Mouse (Mus musculus): Measurements from ENCODE around the gene Slc30a6. TPM values are rescaled to one million over a fixed set of nuclear protein-coding genes. Genes with fewer than 3 reads are reported as not detected.

Slc30a6 gene
- polyA plus RNA-seq, 1 experiment from 2014 or later, result 23.7 TPM

Other genes with a start within 250 kb of the Slc30a6 start
- gene Memo1, start 100.1 kb upstream of the Slc30a6 start, polyA plus RNA-seq (2015; fragmentation: Nextera tagmentation; extraction: Ambion mirVana), result 59.8 and 64.1 TPM in 2 replicates
- 156 and 195 TPM in 2 replicates for gene Dpy30, start 71.7 kb upstream of the Slc30a6 start, polyA plus RNA-seq (2015; fragmentation: Nextera tagmentation; extraction: Ambion mirVana)
- gene Spast, start 56.6 kb upstream of the Slc30a6 start, polyA plus RNA-seq (2015; fragmentation: Nextera tagmentation; extraction: Ambion mirVana), result 12.6 and 14.2 TPM in 2 replicates
- gene Nlrc4, start 63.5 kb downstream of the Slc30a6 start, polyA plus RNA-seq (2015; fragmentation: Nextera tagmentation; extraction: Ambion mirVana), result 0.10 and 0.15 TPM in 2 replicates
- gene Yipf4, start 93.9 kb downstream of the Slc30a6 start, polyA plus RNA-seq (2015; fragmentation: Nextera tagmentation; extraction: Ambion mirVana), result 50.1 and 63.8 TPM in 2 replicates
- gene Birc6, start 132.7 kb downstream of the Slc30a6 start, polyA plus RNA-seq (2015; fragmentation: Nextera tagmentation; extraction: Ambion mirVana), result 51.0 and 61.8 TPM in 2 replicates

Measured in heart, embryonic 15.5 days (tissue).